Comparison of ENCODE assay signal across 18 mouse cellular contexts in the genomic region with DNA sequence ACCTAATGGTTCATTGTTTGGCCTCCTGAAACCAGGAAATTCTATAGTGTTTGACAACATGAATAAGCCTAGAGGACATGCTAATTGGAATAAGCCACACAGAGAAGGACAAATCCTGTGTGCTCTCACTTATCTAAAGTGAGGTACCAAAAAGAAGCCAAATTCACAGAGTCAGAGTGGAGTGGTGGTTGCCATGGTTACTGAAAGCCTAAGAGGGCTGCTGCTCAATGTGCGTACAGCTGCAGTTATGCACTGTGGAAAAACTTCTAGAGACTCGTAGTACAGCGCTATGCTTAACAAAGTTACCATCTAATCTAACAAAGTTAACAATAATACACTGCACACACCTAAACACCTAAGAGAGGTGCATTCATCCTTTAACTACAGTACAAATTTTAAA.
A peak's percentile ranks its signal among the peaks of the same experiment; 100 is the strongest.
DNase-seq lines count a peak whose midpoint lies in the region; ATAC-seq and TF ChIP-seq lines count a peak whose summit lies in the region.
"Had no signal": no experiment of that assay in that cellular context is flagged by ENCODE, and none has a peak within 500 bp of the region (broad histone marks: within the 10 kb centered on the region; RNA-seq: fewer than 3 reads in every experiment).

No protein-coding gene starts in this region.

- WGBS in lung, embryonic 14.5 days, result 55% methylated on average over 3 of the region's 3 CpGs
- 23% methylated on average over 3 of the region's 3 CpGs for WGBS in midbrain, embryonic 15.5 days

- peak; percentile 11 to 70 for DNase-seq in frontal cortex, adult 2 months (ENCODE audit: extremely low spot score in 1 of 2, low spot score in 1 of 2)
- no peak for DNase-seq in frontal cortex, postnatal 14 days (ENCODE audit: low spot score in 2 of 2)
- peak; percentile 60 for DNase-seq in lung, embryonic 14.5 days
- DNase-seq in lung, postnatal 36 days, result no peak
- DNase-seq in brain, embryonic 18.5 days (ENCODE audit: low read depth, low spot score), result peak; percentile 47
- DNase-seq: adrenal gland, postnatal 25 days; cerebellum, adult 11 months; cerebellum, postnatal 36 days; gastrocnemius, postnatal 10 days; heart, postnatal 10 days; lung, adult 18-20 months had no signal

- TF ChIP-seq CTCF in lung, embryonic 14.5 days (IDR thresholded peaks at IDR 0.05; ENCODE audit: low read depth), result no peak

- no peak overlapping the region for H3K9ac ChIP-seq in lung, embryonic 14.5 days
- H3K9ac ChIP-seq in midbrain, embryonic 15.5 days, result no peak overlapping the region
- H3K9ac ChIP-seq: intestine, embryonic 15.5 days; limb, embryonic 15.5 days had no signal

- H3K4me3 ChIP-seq in lung, embryonic 14.5 days (ENCODE audit: low read depth, low read length), result no peak overlapping the region
- no peak overlapping the region for H3K4me3 ChIP-seq in midbrain, embryonic 15.5 days
- H3K4me3 ChIP-seq: erythroblast, embryonic 14.5 days; intestine, embryonic 15.5 days; limb, embryonic 15.5 days; myocyte had no signal

- no peak overlapping the region for H3K27ac ChIP-seq in lung, embryonic 14.5 days (ENCODE audit: low read depth)
- H3K27ac ChIP-seq in midbrain, embryonic 15.5 days, result no peak overlapping the region
- H3K27ac ChIP-seq: intestine, embryonic 15.5 days; kidney, postnatal 0 days; limb, embryonic 15.5 days had no signal

- H3K9me3 ChIP-seq in lung, embryonic 14.5 days (ENCODE audit: low read depth, low read length), result no peaks in the 10 kb centered on the region
- H3K9me3 ChIP-seq in midbrain, embryonic 15.5 days, result no peaks in the 10 kb centered on the region
- H3K9me3 ChIP-seq: intestine, embryonic 15.5 days; limb, embryonic 15.5 days had no signal

- no peak for ATAC-seq in lung, embryonic 14.5 days (ENCODE audit: insufficient read depth)
- ATAC-seq in midbrain, embryonic 15.5 days (replicated peaks), result peak; percentile 73
- no peak for ATAC-seq in cerebellum, adult (ENCODE audit: insufficient number of reproducible peaks, low FRiP score, low TSS enrichment)
- ATAC-seq: intestine, embryonic 15.5 days had no signal

- H3K4me1 ChIP-seq in lung, embryonic 14.5 days (ENCODE audit: insufficient read depth), result no peaks in the 10 kb centered on the region
- peaks cover 21% of the 10 kb centered on the region for H3K4me1 ChIP-seq in midbrain, embryonic 15.5 days

- H3K36me3 ChIP-seq in lung, embryonic 14.5 days (ENCODE audit: insufficient read depth), result no peaks in the 10 kb centered on the region
- no peaks in the 10 kb centered on the region for H3K36me3 ChIP-seq in midbrain, embryonic 15.5 days (replicated peaks)
- H3K36me3 ChIP-seq: intestine, embryonic 15.5 days; limb, embryonic 15.5 days had no signal

- no peak overlapping the region for H3K4me2 ChIP-seq in lung, embryonic 14.5 days
- no peak overlapping the region for H3K4me2 ChIP-seq in midbrain, embryonic 15.5 days
- H3K4me2 ChIP-seq: intestine, embryonic 15.5 days; limb, embryonic 15.5 days had no signal

- no peaks in the 10 kb centered on the region for H3K27me3 ChIP-seq in lung, embryonic 14.5 days (ENCODE audit: insufficient read depth, low read length)
- H3K27me3 ChIP-seq in midbrain, embryonic 15.5 days (replicated peaks), result no peaks in the 10 kb centered on the region
- H3K27me3 ChIP-seq: intestine, embryonic 15.5 days had no signal

Comparison
In these comparisons a context has a peak if more than half of its experiments do, and no peak if none do; other contexts are left out.
1. DNase-seq: peak in frontal cortex, adult 2 months (2 of 2), lung, embryonic 14.5 days (single experiment) and brain, embryonic 18.5 days (single experiment); none in frontal cortex, postnatal 14 days (0 of 2) and lung, postnatal 36 days (single experiment).